Mouse (Mus musculus): ENCODE data around the gene Olfr789.

DNA sequence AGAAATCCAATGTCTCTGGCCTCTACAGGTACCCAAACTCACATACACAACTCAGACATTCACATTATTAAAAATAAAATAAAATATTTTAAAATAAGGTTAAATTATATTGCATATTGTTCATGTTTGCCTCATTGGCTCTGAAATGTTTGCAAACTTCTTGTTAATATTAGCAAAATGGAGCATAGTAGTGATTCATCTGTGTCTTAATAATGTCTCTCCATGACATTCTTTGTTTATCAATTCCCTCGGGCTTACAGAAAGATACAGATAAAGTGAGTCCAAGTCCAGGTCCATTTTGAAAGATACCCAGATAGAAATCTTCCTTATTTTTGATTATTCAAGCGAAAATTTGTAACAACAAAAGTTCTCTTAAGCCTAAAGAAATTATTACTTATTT, at the start of gene Olfr789:
- no peak for TF ChIP-seq CTCF (IDR thresholded peaks at IDR 0.05)
- TF ChIP-seq POLR2A (IDR thresholded peaks at IDR 0.05; ENCODE audit: insufficient read depth, low read depth, low read length) = no peak
